Mouse (Mus musculus) kidney, adult 11 months (tissue): ENCODE measurements around the gene Fosl2.

Experiments
- DNase-seq: peaks from one replicate; pipeline ENCODE4 v3.0.0; 2022

The Fosl2 gene

DNA sequence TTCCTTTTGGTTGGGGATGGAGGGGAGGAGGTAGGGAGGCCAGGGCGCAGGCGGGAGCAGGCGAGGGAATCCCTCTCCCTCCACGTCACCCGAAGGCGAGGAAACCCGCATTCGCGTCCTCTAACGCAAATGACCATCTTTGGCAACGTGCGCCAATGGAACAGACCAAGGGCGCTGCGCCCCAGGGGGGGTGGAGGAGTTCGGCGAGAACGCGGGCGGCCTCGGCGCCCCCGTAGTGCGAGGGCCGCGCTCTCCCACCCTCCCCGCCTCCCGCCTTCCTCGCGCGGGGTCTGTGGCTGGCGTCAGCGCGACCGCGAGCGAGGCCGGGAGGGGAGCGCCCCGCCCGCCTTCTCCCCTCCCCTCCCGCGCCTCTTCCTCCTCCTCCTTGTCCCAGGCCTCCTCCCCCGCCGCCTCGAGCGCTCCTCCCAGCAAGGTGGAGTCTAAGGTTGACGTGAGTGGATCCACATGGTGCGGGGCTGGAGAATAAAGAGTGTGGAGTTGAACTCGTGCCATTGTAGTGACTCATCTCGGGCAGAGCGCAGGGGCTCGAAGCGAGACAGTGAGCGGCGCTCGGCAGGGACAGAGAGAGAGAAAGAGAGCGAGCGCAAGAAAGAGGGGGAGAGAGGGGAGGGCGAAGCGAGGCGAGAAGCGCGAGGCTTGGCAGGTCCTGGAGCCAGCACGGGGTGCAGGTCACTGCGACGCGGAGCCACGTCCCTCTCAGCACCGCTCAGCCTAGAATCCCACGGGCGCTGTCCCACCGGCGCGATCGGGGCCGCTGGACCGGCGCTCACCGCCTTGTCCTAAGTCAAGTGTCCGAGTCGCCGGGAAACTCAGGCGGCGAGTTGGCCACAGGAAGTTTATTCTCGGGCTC, at the start of gene Fosl2:
Fosl2 (plus strand) TSS at position 466 of the 871 bp plus-strand sequence.
- DNase-seq = peak; percentile 94

DNA sequence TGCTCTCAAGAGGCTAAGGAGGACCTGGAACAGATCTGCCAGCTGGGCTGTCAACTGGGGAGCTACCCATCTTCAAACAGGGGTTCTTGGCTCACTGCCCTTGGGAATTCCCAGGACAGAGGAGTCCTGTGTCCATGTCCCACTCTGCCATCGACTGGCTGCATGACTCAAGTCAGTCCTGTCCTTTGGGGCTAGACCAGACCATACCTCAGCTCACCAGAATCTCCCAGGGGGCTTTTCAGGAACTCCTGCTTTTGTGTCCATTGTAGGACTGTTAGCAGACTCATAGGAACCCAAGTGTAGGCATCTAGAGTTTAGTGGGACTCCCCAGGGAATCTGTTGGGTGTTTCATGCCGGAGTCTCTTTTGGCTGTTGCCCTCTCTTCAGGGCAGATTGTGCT, 49.6 kb upstream of the Fosl2 start:
- no peak for DNase-seq

DNA sequence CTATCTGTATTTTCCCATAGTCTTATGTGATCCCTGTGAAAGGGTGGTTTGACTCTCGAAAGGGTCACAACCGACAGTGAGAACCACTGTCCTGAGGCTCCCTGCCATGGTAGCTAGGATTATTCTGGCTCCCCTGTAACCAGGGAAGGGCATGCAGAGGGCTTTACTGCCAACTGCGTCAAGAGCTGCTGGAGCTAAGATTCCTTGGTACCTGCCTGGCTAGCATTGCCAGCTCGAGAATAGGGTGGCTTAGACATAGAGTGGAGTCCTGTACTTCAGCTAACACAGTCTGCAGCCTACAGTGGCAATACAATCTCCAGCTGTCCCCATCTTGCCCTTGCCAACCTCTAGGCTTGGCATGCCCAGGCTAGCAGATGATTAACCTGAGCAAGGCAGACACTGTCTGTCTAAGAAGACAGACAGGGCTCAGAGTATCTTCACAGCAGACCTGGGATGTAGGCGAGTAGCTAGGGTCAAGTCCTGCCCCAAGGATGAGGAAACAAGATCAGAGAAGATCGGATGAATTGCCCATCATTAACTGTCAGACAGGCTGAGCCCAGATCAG, 49.0 kb upstream of the Fosl2 start:
- DNase-seq = peak; percentile 53

DNA sequence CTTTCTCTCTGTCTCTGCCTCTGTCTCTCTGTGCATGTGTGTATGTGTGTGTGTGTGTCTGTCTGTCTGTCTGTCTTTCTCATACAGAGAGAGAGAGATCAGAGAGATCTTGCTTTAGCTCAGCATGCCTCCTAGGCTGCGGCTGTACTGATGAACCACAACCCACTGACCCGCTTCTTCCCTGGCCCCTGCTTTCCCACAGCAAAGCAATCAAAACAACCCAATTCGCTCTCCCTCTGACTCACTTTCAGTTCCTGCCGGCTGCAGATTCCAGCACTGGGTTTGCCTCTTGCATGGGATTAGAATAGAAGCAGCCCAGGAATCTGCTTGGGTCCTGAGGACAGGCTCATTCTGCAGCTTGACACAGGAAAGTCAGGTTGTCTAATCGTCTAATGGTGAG, 46.1 kb upstream of the Fosl2 start:
- DNase-seq = no peak

GRCm38 (mm10) chr5:32092281-32092680, 43.3 kb upstream of the Fosl2 start:
- DNase-seq = no peak

GRCm38 (mm10) chr5:32098691-32099090, 36.9 kb upstream of the Fosl2 start:
- DNase-seq = no peak

DNA sequence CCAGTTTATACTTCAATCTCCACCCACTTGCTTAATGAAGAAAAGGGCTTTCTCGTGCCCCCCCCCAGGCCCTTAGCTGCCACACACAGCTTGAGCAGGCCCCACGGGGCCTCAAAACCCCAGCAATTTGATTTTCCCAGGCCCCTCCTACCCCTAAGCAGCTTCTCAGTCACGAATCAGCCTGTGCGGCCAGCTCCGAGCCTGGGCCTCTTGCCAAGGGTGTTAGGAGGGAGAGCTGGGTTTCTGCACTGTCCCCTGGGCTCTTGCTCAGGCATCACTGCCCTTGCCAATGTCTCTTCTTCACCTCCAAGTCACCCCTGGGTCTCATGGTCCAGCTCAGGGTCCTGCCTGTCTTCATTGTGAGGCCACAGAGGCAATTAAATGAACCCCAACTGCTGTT, 33.1 kb upstream of the Fosl2 start:
- DNase-seq = no peak

DNA sequence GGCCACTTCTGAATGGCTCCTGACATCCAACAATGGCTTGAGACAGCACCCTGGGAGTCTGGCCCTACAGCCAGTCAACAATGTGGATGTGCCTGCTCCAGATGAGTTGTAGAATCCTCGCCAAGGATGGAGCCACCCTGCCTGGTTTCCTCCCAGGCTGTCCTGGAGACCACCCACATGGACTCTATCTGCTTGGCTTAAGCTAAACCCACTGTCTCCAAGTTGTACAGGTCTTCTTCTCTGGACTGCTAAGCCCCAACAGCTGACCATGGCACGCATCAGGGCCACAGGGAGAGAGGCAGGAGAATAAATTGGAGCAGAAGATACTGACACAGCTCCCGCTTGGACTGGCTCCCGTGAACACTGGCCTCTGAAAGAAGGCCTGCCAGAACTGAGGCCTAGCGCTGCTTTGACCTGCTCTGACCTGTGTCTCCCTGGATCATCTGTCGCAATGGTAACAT, 32.6 kb upstream of the Fosl2 start:
- no peak for DNase-seq

GRCm38 (mm10) chr5:32103545-32103944, 32.1 kb upstream of the Fosl2 start:
- no peak for DNase-seq

- DNase-seq = no peak
These were observed 31.2 kb upstream of the Fosl2 start for GRCm38 (mm10) chr5:32104119-32104990.

DNA sequence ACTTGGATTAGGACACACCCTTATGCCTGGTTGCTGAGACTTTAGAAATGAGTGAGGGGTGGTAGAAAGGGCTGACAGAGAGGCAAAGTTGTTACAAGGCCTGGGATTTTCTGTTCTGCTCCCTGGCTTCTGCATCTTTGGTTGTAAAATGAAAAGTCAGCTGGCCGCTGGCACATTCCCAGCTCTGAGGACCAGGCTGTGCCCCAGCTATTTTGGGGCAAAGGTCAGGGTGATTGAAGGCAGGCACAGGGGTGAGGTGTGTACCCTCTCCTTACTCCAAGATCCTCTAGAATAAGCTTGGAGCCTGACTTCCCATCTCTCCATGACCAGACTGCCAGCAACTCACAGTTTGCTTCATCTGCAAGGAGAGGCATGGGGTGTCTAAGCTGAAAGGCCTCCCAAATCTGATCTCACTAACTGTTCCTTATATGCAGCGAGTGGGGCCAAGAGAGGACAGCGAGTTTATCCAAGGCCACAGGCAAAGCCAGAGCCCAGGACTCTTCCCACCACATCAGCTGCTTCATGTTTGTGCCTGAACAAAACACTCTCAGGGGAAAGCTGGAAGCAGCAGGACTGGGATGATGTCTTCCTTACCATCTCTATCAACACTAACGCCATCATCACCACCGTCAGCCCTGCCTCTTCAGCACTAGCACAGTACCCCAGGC, 29.0 kb upstream of the Fosl2 start:
- DNase-seq = no peak

DNA sequence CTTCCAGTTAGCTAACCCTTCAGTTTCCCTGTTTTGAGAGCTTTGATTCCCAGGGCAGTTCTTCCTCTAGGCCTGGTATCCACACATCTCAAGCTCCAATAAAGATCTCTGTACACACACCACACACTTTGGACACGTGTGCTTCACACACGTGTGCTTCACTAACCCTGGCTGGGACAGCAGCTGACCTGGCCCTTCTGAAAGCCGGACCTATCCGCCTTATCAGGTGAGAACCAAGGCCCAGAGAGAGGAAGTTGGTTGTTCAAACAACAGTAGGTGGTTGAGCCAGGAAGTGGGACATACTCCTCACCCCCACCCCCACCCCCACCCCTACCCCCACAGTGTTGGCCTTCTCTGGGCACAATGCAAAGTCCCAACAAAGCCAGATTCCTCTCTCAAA, 24.9 kb upstream of the Fosl2 start:
- no peak for DNase-seq

GRCm38 (mm10) chr5:32112206-32112916, 23.2 kb upstream of the Fosl2 start:
- DNase-seq = no peak

- no peak for DNase-seq
These were observed 14.7 kb upstream of the Fosl2 start for GRCm38 (mm10) chr5:32120901-32121376.

DNA sequence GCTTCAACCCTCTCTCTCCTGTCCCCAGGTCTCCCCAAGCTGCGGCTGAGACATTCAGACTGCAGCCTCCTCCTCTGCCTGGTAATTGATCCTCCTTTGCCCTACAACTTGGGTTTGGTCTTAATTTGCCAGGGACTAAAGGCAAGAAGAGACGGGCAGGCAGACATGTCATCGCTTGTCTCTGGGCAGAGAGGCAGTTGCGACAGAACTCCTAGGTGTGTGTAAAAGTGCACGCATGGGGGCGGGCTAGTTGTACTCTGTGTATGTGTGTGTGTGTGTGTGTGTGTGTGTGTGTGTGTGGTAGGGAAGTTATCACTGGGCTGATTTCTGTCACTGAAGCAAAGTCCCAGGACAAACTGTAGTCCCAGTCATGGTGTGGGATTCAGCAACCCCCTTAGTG, 13.7 kb upstream of the Fosl2 start:
- DNase-seq = no peak

GRCm38 (mm10) chr5:32122363-32122762, 13.2 kb upstream of the Fosl2 start:
- no peak for DNase-seq

DNA sequence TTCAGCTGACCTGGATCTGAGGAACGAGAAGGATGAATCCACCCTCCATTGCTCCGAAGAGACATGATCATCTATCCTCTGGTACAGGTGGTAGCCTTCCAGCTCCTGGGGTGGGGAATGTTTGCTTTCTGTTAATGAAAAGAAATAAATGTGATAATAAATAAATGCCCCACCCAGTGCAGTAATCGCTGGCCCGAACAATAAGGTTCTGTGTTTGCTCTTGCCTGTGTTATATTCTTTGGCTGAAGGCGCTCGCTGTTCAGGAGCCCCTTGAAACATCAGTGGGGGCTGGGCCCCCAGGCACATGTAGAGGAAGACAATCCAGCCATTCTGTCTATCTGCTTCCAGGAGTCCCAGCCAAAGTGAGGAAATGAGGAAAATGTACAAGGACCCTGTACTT, 10.6 kb upstream of the Fosl2 start:
- no peak for DNase-seq

- DNase-seq = no peak
These were observed 8.4 kb upstream of the Fosl2 start for GRCm38 (mm10) chr5:32127226-32127625.

- DNase-seq = no peak
These were observed 7.7 kb upstream of the Fosl2 start for GRCm38 (mm10) chr5:32127927-32128326.

- DNase-seq = no peak
These were observed 2.6 kb upstream of the Fosl2 start for GRCm38 (mm10) chr5:32132971-32133501.

DNA sequence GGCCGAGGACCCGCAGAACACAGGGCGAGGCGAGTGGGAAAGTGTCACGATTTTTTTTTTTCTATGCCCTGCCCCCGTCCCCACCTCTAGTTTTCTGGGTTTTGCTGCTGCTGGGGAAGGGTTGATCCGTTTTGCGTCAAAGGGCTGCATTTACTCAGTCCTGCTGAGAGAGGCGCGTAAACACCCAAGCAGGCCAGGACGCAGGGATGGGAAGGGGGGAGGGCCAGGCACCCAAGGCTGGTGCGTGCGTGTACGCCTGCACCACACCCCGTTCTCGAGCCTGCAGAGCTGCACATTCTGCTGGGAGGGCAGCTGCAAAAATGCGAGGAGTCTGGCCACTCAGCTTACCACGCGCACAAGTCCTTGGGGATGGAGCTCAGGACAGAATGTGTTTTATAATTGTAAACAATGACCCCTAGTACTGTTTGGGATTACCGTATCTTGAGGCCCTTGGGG, 2.0 kb upstream of the Fosl2 start:
- peak; percentile 65 for DNase-seq
